Mouse (Mus musculus) activated CD4-positive, CD25-positive, alpha-beta regulatory T cell (primary cell): ENCODE measurements around the gene Krt33b. TPM values are rescaled to one million over a fixed set of nuclear protein-coding genes. Genes with fewer than 3 reads are reported as not detected.

ENCODE experiments used
- polyA plus RNA-seq, 2 experiments: library from polyadenylated mRNA; unstranded; fragments of 100-300 nt; shearing (Covaris generic); gene quantifications; one replicate each; pipeline ENCODE4 v1.2.1; 2017

Krt33b gene
- not detected for polyA plus RNA-seq

GRCm38 (mm10) chr11:100029768-100030167, at the start of gene Krt33b:
Krt33b (minus strand) TSS chr11:100029868.

GRCm38 (mm10) chr11:100050451-100050850, 20.8 kb upstream of the Krt33b start, which contains the start of gene Krt31:
Krt31 (minus strand) TSS chr11:100050551.

GRCm38 (mm10) chr11:100041454-100041853, 11.8 kb upstream of the Krt33b start, which contains the start of gene Krt34:
Krt34 (minus strand) TSS chr11:100041554.

GRCm38 (mm10) chr11:100016112-100016511, 13.6 kb downstream of the Krt33b start, which contains the start of gene Krt33a:
Krt33a (minus strand) TSS chr11:100016212.

GRCm38 (mm10) chr11:99993620-99994383, 35.9 kb downstream of the Krt33b start, which contains the start of gene Krtap17-1:
Krtap17-1 (minus strand) TSS chr11:99993994.

GRCm38 (mm10) chr11:99986180-99986647, 43.5 kb downstream of the Krt33b start, which contains the start of gene Krtap16-1:
Krtap16-1 (minus strand) TSS chr11:99986597.

GRCm38 (mm10) chr11:99978953-99979352, 50.7 kb downstream of the Krt33b start, which contains the start of gene Krtap29-1:
Krtap29-1 (minus strand) TSS chr11:99979053.

Other genes with a start within 250 kb of the Krt33b start
- not detected for gene Krtap4-8, start 249.2 kb downstream of the Krt33b start, polyA plus RNA-seq
- gene Krtap4-9, start 244.7 kb downstream of the Krt33b start, polyA plus RNA-seq = not detected
- not detected for gene Gm11596, start 236.4 kb downstream of the Krt33b start, polyA plus RNA-seq
- not detected for gene Gm11569, start 230.9 kb downstream of the Krt33b start, polyA plus RNA-seq
- not detected for gene Gm11554, start 225.4 kb downstream of the Krt33b start, polyA plus RNA-seq
- not detected for gene Krtap4-13, start 220.0 kb downstream of the Krt33b start, polyA plus RNA-seq
- not detected for gene Gm11564, start 214.2 kb downstream of the Krt33b start, polyA plus RNA-seq
- gene 2300003K06Rik, start 191.8 kb downstream of the Krt33b start, polyA plus RNA-seq = not detected
- gene Krtap4-16, start 178.3 kb downstream of the Krt33b start, polyA plus RNA-seq = not detected
- gene Gm11568, start 172.0 kb downstream of the Krt33b start, polyA plus RNA-seq = under 1 TPM in 1 of 2 experiments, not detected in 1; 0.55 TPM
- not detected for gene Gm11559, start 165.4 kb downstream of the Krt33b start, polyA plus RNA-seq
- not detected for gene Krtap9-1, start 156.5 kb downstream of the Krt33b start, polyA plus RNA-seq
- not detected for gene Gm11567, start 150.7 kb downstream of the Krt33b start, polyA plus RNA-seq
- gene Krtap31-1, start 121.9 kb downstream of the Krt33b start, polyA plus RNA-seq = not detected
- not detected for gene Gm11565, start 115.1 kb downstream of the Krt33b start, polyA plus RNA-seq
- gene Krtap31-2, start 93.6 kb downstream of the Krt33b start, polyA plus RNA-seq = not detected
- not detected for gene Krtap9-5, start 81.4 kb downstream of the Krt33b start, polyA plus RNA-seq
- not detected for gene Krtap29-1, start 50.8 kb downstream of the Krt33b start, polyA plus RNA-seq
- gene Krtap16-1, start 43.3 kb downstream of the Krt33b start, polyA plus RNA-seq = not detected
- not detected for gene Krtap17-1, start 35.9 kb downstream of the Krt33b start, polyA plus RNA-seq
- gene Krt33a, start 13.7 kb downstream of the Krt33b start, polyA plus RNA-seq = under 1 TPM in 1 of 2 experiments, not detected in 1; 0.23 TPM
- gene Krt34, start 11.7 kb upstream of the Krt33b start, polyA plus RNA-seq = not detected
- under 1 TPM in 1 of 2 experiments, not detected in 1; 0.15 TPM for gene Krt31, start 20.7 kb upstream of the Krt33b start, polyA plus RNA-seq
- not detected for gene Krt32, start 58.4 kb upstream of the Krt33b start, polyA plus RNA-seq
- gene Krt35, start 66.4 kb upstream of the Krt33b start, polyA plus RNA-seq = not detected
- gene Krt36, start 75.8 kb upstream of the Krt33b start, polyA plus RNA-seq = not detected
- gene Krt13, start 91.7 kb upstream of the Krt33b start, polyA plus RNA-seq = not detected
- not detected for gene Krt15, start 106.1 kb upstream of the Krt33b start, polyA plus RNA-seq
- under 1 TPM in 1 of 2 experiments, not detected in 1; 0.28 TPM for gene Krt19, start 118.8 kb upstream of the Krt33b start, polyA plus RNA-seq
- gene Krt9, start 163.4 kb upstream of the Krt33b start, polyA plus RNA-seq = under 1 TPM in 1 of 2 experiments, not detected in 1; 0.06 TPM
- under 1 TPM in 1 of 2 experiments, not detected in 1; 0.15 TPM for gene Krt14, start 177.7 kb upstream of the Krt33b start, polyA plus RNA-seq
- under 1 TPM in 1 of 2 experiments, not detected in 1; 0.27 TPM for gene Krt16, start 219.0 kb upstream of the Krt33b start, polyA plus RNA-seq
- gene Krt17, start 231.2 kb upstream of the Krt33b start, polyA plus RNA-seq = under 1 TPM in 1 of 2 experiments, not detected in 1; 0.31 TPM
- not detected for gene Krt42, start 240.0 kb upstream of the Krt33b start, polyA plus RNA-seq